Mouse (Mus musculus) left cerebral cortex, postnatal 10 days (tissue): Measurements from ENCODE around the gene Zdhhc6. TPM values are rescaled to one million over a fixed set of nuclear protein-coding genes. Genes with fewer than 3 reads are reported as not detected.

ENCODE experiments used
- DNase-seq, 2 experiments: peaks; one replicate each; pipeline ENCODE4 v3.0.0; 2021 to 2022; ENCODE audit warnings: low spot score in 2 of 2, mixed read lengths in 1 of 2; ENCODE audit errors: extremely low spot score in 1 of 2
- intact Hi-C: fragments of 180-260 bp; cut with DNase I; formaldehyde crosslinking; loops from one replicate; pipeline ENCODE4 v1.15.1; 2025
- total RNA-seq, 2 experiments: library from RNA; stranded (reverse); gene quantifications; 2 replicates each; pipeline ENCODE4 v1.2.3; 2021

Zdhhc6 gene
- total RNA-seq, 2 experiments from 2014 or later: 25.6 to 26.8 TPM

DNA sequence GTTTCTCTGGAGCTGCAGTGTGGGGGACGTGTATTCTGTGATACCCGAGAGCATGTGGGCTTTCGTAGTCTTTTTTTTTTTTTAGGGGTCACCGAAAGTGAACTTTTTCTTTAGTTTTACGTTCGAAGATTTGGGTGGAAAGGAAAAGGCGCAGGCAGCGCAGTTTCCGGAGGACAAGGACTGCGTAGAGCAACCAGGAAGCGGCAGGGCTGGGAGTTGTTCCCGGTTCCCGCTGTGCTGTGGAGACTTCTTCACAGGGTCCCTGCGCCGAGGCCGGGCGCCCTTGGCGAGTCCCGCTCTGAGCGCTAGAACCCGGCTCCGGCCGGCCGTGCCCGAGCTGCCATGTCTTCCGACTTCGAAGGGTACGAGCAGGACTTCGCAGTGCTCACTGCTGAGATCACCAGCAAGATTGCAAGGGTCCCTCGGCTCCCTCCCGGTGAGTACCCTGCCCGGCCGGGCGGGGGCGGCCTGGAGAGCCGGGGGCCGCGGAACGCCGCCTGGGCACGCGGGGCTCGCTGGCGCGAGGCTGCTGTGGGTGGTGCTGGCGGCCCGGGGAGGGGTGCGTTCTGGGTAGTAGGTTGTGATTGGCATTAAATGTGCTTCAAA is 380 bp upstream of the Zdhhc6 start, which contains the start of gene Vti1a:
Gene Vti1a, plus strand, starts transcription at position 187 of the 606 bp plus-strand sequence.
- DNase-seq: peak; percentile 85 to 94
- intact Hi-C loops: no loop called here

DNA sequence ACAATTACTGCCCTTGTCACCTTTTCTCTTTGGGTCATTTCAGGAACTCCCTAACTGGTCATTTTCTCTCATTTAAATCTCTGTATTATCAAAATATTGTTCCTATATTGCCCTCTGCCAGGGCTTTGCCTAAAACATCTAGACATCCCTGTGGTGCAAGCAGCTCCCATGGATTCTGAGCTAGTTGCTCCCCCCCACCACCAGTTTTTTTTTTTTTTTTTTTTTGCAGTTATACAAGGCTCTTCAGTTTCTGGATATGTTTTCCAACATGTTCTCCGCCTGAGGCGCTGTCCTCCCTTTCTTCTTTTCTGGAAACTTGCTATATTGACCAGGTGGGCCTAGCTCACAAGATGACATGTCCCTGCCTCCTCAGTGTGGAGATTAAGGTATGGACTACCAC is 2.2 kb downstream of the Zdhhc6 start:
- intact Hi-C loops: no loop called here
- DNase-seq: no peak

DNA sequence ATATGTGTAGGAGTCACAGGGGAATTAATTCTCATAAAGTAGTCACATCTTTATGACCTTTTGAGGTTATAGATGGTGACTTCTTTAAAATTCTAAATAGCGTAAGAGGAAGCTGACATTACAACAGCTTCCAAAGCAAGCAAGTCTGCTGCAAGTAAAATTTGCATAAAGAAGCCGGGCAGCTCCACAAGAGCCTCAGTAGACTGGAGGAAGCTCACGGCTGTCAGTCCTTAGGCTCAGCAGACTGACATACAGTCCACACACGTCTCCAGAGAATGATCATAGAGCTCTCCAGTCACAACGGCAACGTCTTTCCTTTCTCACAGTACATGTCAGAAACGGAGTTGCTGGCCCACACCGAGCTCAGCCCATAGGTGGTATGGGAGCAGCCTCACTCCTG is 4.0 kb downstream of the Zdhhc6 start:
- intact Hi-C loops: no loop called here
- DNase-seq: no peak

DNA sequence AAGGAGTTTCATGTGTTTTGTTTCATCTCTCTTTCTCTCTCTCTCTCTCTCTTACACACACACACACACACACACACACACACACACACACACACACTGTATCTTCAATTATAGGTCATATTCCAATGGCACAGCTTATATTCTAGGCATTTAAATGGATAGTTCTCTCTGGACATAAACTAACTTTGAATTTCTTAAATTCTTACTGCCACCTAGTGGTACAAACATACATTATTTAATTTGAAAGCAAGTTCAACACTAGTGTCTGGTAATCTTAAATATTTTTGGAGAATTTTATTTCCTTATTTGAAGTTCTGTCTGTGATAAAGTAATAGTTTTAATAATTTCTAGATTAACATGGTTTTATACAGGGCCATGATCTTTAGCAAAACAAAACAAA is 10.8 kb downstream of the Zdhhc6 start:
- intact Hi-C loops: loop anchor here (2.0 kb wide), 1 partner anchor 86 kb away; no protein-coding TSS in a partner anchor

DNA sequence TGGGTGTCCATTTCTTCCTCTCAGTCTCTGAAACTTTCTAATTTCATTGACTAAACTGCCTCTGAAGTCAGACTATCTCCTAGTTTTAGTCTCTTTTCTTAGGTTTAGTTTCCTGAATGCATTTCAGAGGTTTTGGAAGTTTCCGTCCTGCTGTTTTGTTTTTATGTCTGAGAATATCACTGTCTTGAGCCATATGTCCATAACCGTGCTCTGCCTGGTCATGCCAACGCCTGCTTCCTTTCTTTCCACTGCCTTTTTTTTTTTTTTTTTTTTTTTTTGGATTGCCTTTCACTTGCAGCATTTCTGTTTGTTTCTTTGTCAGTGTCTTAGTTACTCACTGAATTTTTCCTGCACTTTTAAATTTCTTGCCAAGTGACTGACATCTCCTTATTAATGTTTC is 15.3 kb downstream of the Zdhhc6 start:
- no peak for DNase-seq
- intact Hi-C loops: no loop called here

More for the DNA sequence above, 10.8 kb downstream of the Zdhhc6 start:
- DNase-seq: no peak

DNA sequence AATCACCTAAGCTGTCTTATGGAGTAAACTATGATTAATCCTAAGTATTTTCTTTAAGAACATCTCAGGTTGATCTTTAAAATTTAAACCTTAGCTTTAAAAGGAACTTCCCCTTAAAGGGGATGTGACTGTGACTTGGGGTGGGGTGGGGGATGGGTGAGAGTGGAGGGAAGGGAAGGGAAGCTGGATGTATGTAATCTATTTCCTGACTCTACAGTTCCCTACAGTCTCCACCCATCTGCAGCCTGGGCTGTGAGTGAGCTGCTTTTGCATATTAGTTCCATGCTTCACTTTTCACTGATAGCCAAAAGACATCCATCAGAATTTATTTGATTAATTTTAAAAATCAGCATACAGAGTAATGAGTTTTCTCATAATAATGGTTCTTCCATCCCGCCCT is 16.5 kb downstream of the Zdhhc6 start:
- intact Hi-C loops: loop anchor here (10.0 kb wide), 1 partner anchor 225 kb away; no protein-coding TSS in a partner anchor
- no peak for DNase-seq

DNA sequence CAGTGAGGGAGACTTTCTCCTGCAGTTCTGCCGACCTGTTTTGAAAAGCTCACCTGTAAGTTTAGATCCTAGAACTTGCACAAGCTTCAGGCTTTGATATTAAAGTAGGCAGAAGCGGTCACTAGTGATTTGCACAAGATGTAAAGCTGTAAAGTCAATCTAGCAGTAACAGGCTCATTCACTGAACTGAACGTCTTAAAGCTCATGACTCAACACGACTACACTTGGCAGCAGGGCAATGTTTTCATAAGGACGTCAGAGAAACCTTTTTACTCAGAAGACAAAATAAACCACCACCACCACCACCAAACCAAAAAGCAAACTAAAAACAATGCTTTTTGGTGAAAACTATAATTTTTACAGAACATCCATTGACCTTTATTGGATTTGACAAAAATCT is 17.9 kb downstream of the Zdhhc6 start:
- intact Hi-C loops: loop anchor here (10.0 kb wide), 1 partner anchor 223 kb away; no protein-coding TSS in a partner anchor
- DNase-seq: no peak

DNA sequence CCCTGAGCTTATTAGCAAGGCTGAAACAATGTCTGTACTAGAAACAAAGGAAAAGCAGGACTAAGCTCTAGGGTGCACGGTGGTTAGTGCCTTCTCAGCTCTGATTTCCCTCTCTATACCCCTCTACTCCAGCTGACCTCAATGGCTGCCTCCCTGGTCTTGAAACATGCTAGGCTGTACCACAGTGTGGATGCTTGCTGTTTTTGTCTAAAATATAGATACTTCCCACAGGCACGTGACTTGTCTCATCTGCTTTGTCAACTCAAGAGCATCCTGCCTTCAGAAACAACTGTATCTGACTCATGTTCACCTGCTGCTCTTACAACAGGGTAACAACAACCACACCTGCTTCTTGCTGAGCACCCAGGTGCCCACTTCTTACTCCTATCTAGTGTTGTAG is 18.3 kb downstream of the Zdhhc6 start:
- intact Hi-C loops: loop anchor here (10.0 kb wide), 1 partner anchor 223 kb away; no protein-coding TSS in a partner anchor
- DNase-seq: no peak

DNA sequence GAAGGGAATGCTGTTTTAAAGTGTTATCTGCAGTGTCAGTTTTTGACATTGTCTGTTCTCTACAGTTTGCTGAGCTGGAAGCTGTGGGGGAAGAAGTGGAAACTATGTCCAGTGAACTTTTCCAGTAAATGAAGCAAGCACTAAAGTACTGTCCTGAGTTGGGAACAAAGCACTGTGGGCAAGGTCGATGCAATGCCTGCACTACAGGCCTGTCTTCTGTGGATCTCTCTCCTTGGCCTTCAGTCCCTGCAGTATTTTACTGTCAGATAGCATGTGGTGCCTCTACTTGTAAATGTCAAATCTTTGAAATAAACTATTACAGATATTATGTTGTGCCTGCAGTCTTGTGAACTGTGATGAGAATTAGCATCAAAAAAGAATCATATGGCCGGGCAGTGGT is 19.5 kb downstream of the Zdhhc6 start:
- intact Hi-C loops: loop anchor here (10.0 kb wide), 1 partner anchor 222 kb away; no protein-coding TSS in a partner anchor
- DNase-seq: no peak

DNA sequence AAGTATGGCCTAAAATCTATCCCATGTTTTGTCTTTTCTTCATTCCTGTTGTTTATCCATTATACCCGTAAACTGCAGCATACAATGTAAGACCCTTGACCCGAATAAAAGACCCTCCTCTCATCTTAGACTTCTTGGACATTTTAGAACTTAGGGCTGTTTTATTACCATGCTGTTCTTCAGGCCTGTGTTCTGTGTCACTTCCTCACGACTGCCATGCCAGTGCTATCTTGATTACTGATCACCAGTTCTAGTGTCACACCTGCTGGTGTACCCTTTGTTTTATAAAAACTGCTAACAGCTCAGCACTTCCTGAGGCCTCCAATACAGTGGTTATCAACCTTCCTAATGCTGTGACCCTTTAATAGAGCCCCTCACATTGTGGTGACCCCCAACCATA is 20.3 kb downstream of the Zdhhc6 start:
- DNase-seq: no peak
- intact Hi-C loops: loop anchor here (10.0 kb wide), 1 partner anchor 221 kb away; no protein-coding TSS in a partner anchor

DNA sequence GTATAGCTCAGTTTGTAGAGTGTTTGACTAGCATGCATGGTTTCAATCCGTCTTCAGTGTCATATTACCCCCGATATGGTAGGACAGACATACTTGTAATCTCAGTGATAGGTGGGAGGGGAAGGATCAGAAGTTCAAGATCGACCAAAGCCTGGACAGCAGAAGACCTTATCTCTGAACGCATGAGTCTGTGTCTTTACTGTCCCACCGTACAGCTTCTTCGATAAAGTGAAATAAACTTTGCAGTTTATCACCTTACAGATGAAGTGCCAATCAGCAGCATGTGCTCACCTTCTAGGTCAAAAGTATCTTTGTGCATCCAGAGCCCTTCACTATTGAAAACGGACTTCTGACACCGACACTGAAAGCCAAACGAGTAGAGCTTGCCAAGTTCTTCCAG is 20.8 kb downstream of the Zdhhc6 start:
- intact Hi-C loops: loop anchor here (10.0 kb wide), 1 partner anchor 220 kb away; no protein-coding TSS in a partner anchor
- no peak for DNase-seq

DNA sequence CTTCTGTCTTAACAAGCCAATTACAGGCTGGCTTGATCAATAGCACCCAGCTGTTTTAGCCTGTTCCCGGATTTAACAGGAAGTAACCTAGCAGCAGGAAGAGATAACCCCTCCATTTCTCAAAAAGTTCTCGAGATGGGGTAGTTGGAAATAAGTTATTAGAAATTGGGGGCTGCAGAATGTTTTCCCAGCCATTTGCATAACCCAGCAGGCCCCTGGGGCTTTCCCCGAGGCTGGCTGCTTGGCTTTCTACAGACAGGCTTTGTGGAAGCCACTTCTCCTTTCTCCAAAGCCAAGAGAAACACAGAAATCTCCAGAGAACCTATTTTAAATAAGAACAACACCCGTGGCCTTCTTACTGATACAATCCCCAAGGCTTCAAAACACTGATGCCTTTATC is 22.7 kb downstream of the Zdhhc6 start:
- DNase-seq: no peak
- intact Hi-C loops: loop anchor here (10.0 kb wide), 1 partner anchor 218 kb away; no protein-coding TSS in a partner anchor

DNA sequence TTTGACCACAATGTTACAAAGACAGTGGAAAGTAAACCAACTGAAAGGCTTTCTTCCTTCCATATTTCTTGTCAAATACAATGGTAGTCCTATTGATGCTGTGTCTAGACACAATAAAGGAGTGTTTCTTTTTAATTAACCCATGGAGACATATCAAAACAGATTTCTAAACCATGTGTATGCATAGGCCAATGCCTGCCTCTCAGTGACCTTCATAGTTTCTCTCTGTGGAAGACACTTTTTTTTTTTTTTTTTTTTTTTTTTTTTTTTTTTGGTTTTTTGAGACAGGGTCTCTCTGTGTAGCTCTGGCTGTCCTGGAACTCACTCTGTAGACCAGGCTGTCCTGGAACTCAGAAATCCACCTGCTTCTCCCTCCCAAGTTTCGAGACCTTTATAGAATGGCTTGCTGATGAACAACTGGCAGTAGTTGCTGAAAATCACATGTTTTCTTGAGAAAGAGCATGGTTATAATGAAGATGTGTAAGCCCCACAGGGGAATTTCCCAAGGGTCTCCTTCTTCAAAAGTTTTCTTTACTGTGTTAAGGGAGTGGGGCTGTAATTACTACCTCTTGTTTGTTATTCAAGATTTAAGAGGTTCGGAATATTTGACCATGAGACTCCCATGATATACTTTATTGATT is 23.5 kb downstream of the Zdhhc6 start:
- no peak for DNase-seq
- intact Hi-C loops: loop anchor here (10.0 kb wide), 1 partner anchor 218 kb away; no protein-coding TSS in a partner anchor

DNA sequence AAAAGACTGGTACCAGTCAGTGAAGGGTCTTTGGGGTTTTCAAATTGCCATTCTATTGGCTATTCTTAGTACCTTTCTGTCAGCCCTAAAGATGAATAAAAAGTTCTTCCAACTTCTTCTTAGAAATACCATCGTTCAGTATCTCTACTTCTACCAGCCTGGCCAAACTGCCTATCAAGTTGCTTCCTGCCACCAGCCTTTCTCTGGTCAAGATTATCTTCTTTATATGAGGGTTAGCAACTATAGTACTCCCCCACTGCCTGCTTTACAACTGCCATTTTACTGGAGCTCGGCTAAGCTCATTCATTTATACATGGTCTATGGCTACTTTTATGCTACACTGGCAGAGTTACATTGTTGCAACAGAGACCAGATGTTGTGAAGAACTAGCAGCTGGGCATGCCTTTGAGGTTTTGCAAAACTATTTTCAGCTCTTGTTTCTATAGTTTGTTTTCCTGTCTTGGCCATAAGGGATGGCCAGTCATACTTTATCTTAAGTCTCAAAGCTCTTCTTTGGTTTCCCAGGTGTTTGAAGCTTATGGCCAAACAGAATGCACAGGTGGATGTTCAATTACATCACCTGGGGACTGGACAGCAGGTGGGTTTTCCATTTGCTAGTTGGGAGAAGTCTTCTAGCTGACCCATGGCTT is 25.1 kb downstream of the Zdhhc6 start:
- intact Hi-C loops: loop anchor here (10.0 kb wide), 1 partner anchor 216 kb away; no protein-coding TSS in a partner anchor
- no peak for DNase-seq

DNA sequence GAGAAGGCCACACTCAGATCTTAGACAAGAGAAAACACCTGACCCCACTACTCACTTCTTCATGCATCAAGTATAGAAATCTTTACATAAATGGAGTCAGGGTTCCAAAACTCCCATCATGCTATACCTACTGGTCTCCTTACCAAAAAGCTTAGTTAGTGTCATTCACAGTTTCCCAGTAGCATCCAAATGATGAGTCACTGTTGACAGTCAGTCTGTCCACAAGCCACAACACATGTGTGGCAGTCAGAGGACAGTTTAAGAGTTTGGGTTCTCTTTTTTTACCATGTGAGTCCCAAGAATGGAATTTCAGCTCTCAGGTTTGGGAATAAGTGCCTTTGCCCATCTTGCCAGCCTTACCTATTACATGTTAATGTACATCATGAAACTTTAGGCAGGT is 26.9 kb downstream of the Zdhhc6 start:
- intact Hi-C loops: no loop called here
- no peak for DNase-seq

DNA sequence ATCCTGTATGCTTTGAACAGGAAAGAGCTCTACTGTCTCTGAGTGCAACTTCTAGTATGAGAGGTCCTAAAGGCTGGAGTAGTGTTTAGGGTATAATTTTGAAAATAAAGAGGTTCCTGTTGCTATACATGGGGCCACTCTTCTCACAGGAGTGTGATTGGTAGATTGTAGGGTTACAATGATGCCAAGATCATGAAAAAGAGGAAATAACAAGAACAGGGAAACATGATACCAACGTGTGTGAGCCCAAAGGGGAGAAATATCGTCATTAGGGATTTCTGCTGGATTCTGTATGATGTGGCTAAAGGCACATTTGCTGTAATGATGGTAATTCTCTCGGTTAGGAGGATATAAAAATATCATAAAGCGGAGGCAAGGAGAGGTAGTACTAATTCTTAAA is 29.8 kb downstream of the Zdhhc6 start:
- no peak for DNase-seq
- intact Hi-C loops: no loop called here

DNA sequence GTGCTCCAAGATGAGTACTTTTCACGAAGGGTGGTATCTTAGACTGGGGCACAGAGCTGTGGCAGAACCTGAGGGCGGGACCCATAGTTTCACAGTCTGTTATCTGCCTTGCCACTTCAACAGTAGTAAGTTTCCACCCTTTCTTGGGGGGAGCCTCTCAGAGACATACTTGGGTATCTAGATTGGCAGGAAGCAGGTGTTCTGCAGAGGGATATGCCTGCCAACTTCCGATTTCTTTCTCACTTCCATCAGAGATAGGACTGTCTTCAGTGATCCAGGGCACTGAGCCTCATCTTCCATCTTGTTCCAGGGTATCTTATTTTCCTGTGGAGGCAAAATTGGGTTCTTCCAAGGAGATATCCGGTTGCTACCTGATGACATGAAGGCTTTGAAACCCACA is 31.7 kb downstream of the Zdhhc6 start:
- intact Hi-C loops: no loop called here
- no peak for DNase-seq

DNA sequence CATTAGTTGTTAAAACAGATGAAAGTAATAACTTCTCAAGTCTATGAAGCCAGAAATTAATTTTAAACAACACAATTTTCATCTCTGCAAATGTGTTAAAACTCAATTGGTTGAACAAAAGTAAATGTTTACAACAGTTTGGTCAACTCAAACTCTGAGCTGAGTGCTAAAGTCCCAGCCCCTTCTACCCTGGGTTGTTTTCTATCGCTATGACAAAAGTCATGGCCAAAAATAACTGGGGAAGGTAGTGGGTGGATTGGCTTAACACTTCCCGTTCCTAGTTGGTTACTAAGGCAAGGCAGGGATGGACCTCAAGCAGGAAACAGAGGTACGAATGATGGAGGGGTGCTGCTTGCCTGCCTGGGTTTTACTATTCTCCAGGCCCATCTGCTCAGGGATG is 39.1 kb downstream of the Zdhhc6 start:
- no peak for DNase-seq
- intact Hi-C loops: no loop called here

DNA sequence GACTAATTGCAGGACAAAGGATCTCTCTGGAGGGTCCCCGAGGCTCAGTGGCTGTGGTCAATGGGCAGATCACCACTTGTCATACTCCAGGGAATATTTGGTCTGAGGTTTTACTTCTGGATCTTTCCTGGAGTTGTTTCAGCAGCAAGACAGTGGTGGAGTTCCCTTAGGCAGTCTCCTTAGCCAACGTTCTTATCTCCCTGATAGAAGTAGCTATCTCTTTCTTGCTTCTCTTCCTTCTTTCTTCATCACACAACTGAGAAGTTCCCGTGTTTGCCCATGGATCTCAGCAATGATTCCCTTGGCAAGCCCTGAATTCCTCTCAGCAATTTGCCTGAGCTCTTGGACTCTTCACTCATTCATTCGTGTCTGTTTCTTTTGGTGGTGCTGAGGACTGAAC is 39.7 kb downstream of the Zdhhc6 start:
- intact Hi-C loops: no loop called here
- no peak for DNase-seq

DNA sequence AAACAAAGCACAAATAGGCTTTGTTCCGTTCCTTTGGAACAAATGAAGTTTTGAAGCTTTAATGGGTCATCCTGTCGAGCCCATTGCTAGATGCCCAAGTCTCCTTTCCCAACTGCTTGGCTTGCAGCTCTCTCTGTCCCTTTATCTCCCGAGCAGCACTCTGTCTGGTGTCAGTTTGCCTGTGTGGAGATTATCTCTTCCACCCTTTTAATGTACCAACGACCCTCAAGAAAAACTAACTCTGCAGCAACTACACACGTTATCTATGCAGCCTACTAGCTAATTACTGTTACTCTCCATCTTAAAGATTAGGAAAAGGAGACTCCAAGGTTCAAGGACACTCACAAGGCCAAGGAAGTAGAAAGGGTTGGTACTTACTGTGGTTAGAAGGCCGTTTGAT is 42.5 kb downstream of the Zdhhc6 start:
- DNase-seq: no peak
- intact Hi-C loops: no loop called here
